Mouse (Mus musculus) CD8-positive naive resting alpha-beta T cell, adult 2 months (primary cell): ENCODE results near the gene Mri1.

Source experiments
- DNase-seq, 2 experiments: peaks; one replicate each; pipeline ENCODE4 v3.0.0; 2022; ENCODE audit warnings: low read depth in 2 of 2, low spot score in 2 of 2

The Mri1 gene

GRCm38 (mm10) chr8:84202938-84203917 lies 53.9 kb downstream of the Mri1 start:
- DNase-seq, result peak; percentile 75 to 76

GRCm38 (mm10) chr8:84202466-84202865 lies 54.7 kb downstream of the Mri1 start:
- no peak for DNase-seq

GRCm38 (mm10) chr8:84201545-84202245 lies 55.4 kb downstream of the Mri1 start:
- peak in 1 of 2 experiments; percentile 38 for DNase-seq

GRCm38 (mm10) chr8:84200652-84201544 lies 56.2 kb downstream of the Mri1 start:
- DNase-seq, result peak in 1 of 2 experiments; percentile 24

GRCm38 (mm10) chr8:84200126-84200555 lies 57.0 kb downstream of the Mri1 start:
- no peak for DNase-seq
